Mouse (Mus musculus): ENCODE measurements around the gene Rab13. TPM values are rescaled to one million over a fixed set of nuclear protein-coding genes. Genes with fewer than 3 reads are reported as not detected.
"Not testable (repeated sequence)": the region's sequence is repeated elsewhere in the genome, so short reads cannot be mapped to it uniquely, and the experiment has no call there.

The Rab13 gene
- polyA plus RNA-seq, 1 experiment from 2014 or later, result 38.9 TPM

- 92% methylated on average over 2 of the region's 2 CpGs for WGBS
- not testable (repeated sequence) for ATAC-seq (ENCODE audit: insufficient number of reproducible peaks, insufficient read depth, low FRiP score, low TSS enrichment, low read depth); H3K27me3 ChIP-seq; H3K4me2 ChIP-seq; H3K4me3 ChIP-seq; H3K27ac ChIP-seq; H3K9me3 ChIP-seq; H3K9ac ChIP-seq
- H3K36me3 ChIP-seq, result peaks cover 34% of the 10 kb centered on the region
- peaks cover 34% of the 10 kb centered on the region for H3K4me1 ChIP-seq
Observed at GRCm38 (mm10) chr3:90252659-90253058, 39.2 kb downstream of the Rab13 start.

- Histone ChIP-seq H3K36me3 (peaks cover 37% of the 10 kb centered on the region), H3K4me1 (peaks cover 32% of the 10 kb centered on the region), H3K4me2 (peak overlapping the region; percentile 82)
- not testable (repeated sequence) for ATAC-seq (ENCODE audit: insufficient number of reproducible peaks, insufficient read depth, low FRiP score, low TSS enrichment, low read depth); H3K9me3 ChIP-seq; H3K27ac ChIP-seq; H3K4me3 ChIP-seq; H3K9ac ChIP-seq; H3K27me3 ChIP-seq
- WGBS, result 61% methylated on average over 1 of the region's 1 CpGs
Observed at GRCm38 (mm10) chr3:90253174-90253573, 39.7 kb downstream of the Rab13 start.

- H3K27ac ChIP-seq, result peak within 1 kb of the TSS; percentile 88
- ATAC-seq (ENCODE audit: insufficient number of reproducible peaks, insufficient read depth, low FRiP score, low TSS enrichment, low read depth), result peak; percentile 97
- peak within 1 kb of the TSS; percentile 97 for H3K9ac ChIP-seq
- 1% methylated on average over 39 of the region's 40 CpGs for WGBS
- H3K4me1 ChIP-seq, result peaks cover 28% of the 10 kb centered on the region
- no peaks in the 10 kb centered on the region for H3K9me3 ChIP-seq
- peaks cover 44% of the 10 kb centered on the region for H3K36me3 ChIP-seq
- peak within 1 kb of the TSS; percentile 98 for H3K4me3 ChIP-seq
- H3K27me3 ChIP-seq, result no peaks in the 10 kb centered on the region
- peak within 1 kb of the TSS; percentile 82 for H3K4me2 ChIP-seq
Observed at GRCm38 (mm10) chr3:90253653-90254418, 40.3 kb downstream of the Rab13 start, which contains the start of gene Crtc2. TSS of gene Crtc2 (plus strand) at chr3:90254163.

GRCm38 (mm10) chr3:90254419-90255193 lies 41.1 kb downstream of the Rab13 start:
- Histone ChIP-seq H3K9me3 (no peaks in the 10 kb centered on the region), H3K27me3 (no peaks in the 10 kb centered on the region), H3K36me3 (peaks cover 47% of the 10 kb centered on the region), H3K27ac (peak overlapping the region; percentile 88), H3K4me2 (peak overlapping the region; percentile 82), H3K4me1 (peaks cover 21% of the 10 kb centered on the region), H3K4me3 (peak overlapping the region; percentile 98), H3K9ac (peak overlapping the region; percentile 97)
- peak; percentile 39; the same call in 1 of the 2 replicates for ATAC-seq (ENCODE audit: insufficient number of reproducible peaks, insufficient read depth, low FRiP score, low TSS enrichment, low read depth)
- WGBS, result under 1% methylated on average over 41 of the region's 41 CpGs

GRCm38 (mm10) chr3:90255194-90255565 lies 41.7 kb downstream of the Rab13 start:
- Histone ChIP-seq H3K27me3 (no peaks in the 10 kb centered on the region), H3K4me2 (peak overlapping the region; percentile 82), H3K27ac (peak overlapping the region; percentile 88; the same call in 1 of the 2 replicates), H3K9ac (peak overlapping the region; percentile 97), H3K4me1 (peaks cover 18% of the 10 kb centered on the region), H3K9me3 (no peaks in the 10 kb centered on the region), H3K36me3 (peaks cover 49% of the 10 kb centered on the region), H3K4me3 (peak overlapping the region; percentile 98)
- no peak for ATAC-seq (ENCODE audit: insufficient number of reproducible peaks, insufficient read depth, low FRiP score, low TSS enrichment, low read depth)
- 17% methylated on average over 2 of the region's 2 CpGs for WGBS

GRCm38 (mm10) chr3:90255784-90256353 lies 42.4 kb downstream of the Rab13 start:
- H3K4me2 ChIP-seq, result peak overlapping the region; percentile 82
- peaks cover 49% of the 10 kb centered on the region for H3K36me3 ChIP-seq
- no peaks in the 10 kb centered on the region for H3K9me3 ChIP-seq
- WGBS, result 89% methylated on average over 14 of the region's 14 CpGs
- no peaks in the 10 kb centered on the region for H3K27me3 ChIP-seq
- no peak for ATAC-seq (ENCODE audit: insufficient number of reproducible peaks, insufficient read depth, low FRiP score, low TSS enrichment, low read depth)
- peaks cover 18% of the 10 kb centered on the region for H3K4me1 ChIP-seq
- H3K27ac ChIP-seq, result no peak overlapping the region
- H3K4me3 ChIP-seq, result peak overlapping the region; percentile 98; the same call in 1 of the 2 replicates
- H3K9ac ChIP-seq, result no peak overlapping the region

- Histone ChIP-seq H3K27me3 (no peaks in the 10 kb centered on the region), H3K4me3 (no peak overlapping the region), H3K4me2 (no peak overlapping the region), H3K9ac (no peak overlapping the region), H3K27ac (no peak overlapping the region), H3K4me1 (peaks cover 18% of the 10 kb centered on the region), H3K36me3 (peaks cover 49% of the 10 kb centered on the region), H3K9me3 (no peaks in the 10 kb centered on the region)
- 92% methylated on average over 19 of the region's 19 CpGs for WGBS
- no peak for ATAC-seq (ENCODE audit: insufficient number of reproducible peaks, insufficient read depth, low FRiP score, low TSS enrichment, low read depth)
Observed at GRCm38 (mm10) chr3:90256731-90257530, 43.4 kb downstream of the Rab13 start.

- Histone ChIP-seq H3K9ac (no peak overlapping the region), H3K27ac (no peak overlapping the region), H3K27me3 (no peaks in the 10 kb centered on the region), H3K36me3 (peaks cover 65% of the 10 kb centered on the region), H3K4me2 (no peak overlapping the region), H3K9me3 (no peaks in the 10 kb centered on the region), H3K4me3 (no peak overlapping the region), H3K4me1 (peaks cover 18% of the 10 kb centered on the region)
- no peak for ATAC-seq (ENCODE audit: insufficient number of reproducible peaks, insufficient read depth, low FRiP score, low TSS enrichment, low read depth)
- 89% methylated on average over 4 of the region's 4 CpGs for WGBS
Observed at GRCm38 (mm10) chr3:90258521-90258920, 45.0 kb downstream of the Rab13 start.

GRCm38 (mm10) chr3:90263121-90263771 lies 49.8 kb downstream of the Rab13 start:
- H3K36me3 ChIP-seq, result peaks cover 57% of the 10 kb centered on the region
- H3K27me3 ChIP-seq, result no peaks in the 10 kb centered on the region
- no peak overlapping the region for H3K27ac ChIP-seq
- no peak overlapping the region for H3K4me3 ChIP-seq
- WGBS, result 85% methylated on average over 5 of the region's 5 CpGs
- H3K9ac ChIP-seq, result no peak overlapping the region
- H3K9me3 ChIP-seq, result no peaks in the 10 kb centered on the region
- ATAC-seq (ENCODE audit: insufficient number of reproducible peaks, insufficient read depth, low FRiP score, low TSS enrichment, low read depth), result no peak
- H3K4me2 ChIP-seq, result no peak overlapping the region
- peaks cover 15% of the 10 kb centered on the region for H3K4me1 ChIP-seq

GRCm38 (mm10) chr3:90264687-90265033 lies 51.2 kb downstream of the Rab13 start:
- peak overlapping the region; percentile 95 for H3K27ac ChIP-seq
- no peaks in the 10 kb centered on the region for H3K27me3 ChIP-seq
- peak overlapping the region; percentile 85; the same call in 1 of the 2 replicates for H3K9ac ChIP-seq
- H3K9me3 ChIP-seq, result no peaks in the 10 kb centered on the region
- 35% methylated on average over 10 of the region's 10 CpGs for WGBS
- H3K4me3 ChIP-seq, result peak overlapping the region; percentile 79
- no peak for ATAC-seq (ENCODE audit: insufficient number of reproducible peaks, insufficient read depth, low FRiP score, low TSS enrichment, low read depth)
- H3K4me1 ChIP-seq, result peaks cover 15% of the 10 kb centered on the region
- peak overlapping the region; percentile 85 for H3K4me2 ChIP-seq
- H3K36me3 ChIP-seq, result peaks cover 50% of the 10 kb centered on the region
